Mouse (Mus musculus): ENCODE results near the gene Mgat4e. TPM values are rescaled to one million over a fixed set of nuclear protein-coding genes. Genes with fewer than 3 reads are reported as not detected.

Gene Mgat4e
- not detected for total RNA-seq (2021)
- long read RNA-seq, experiment 1: 0 reads
- long read RNA-seq, experiment 2: 0 reads

DNA sequence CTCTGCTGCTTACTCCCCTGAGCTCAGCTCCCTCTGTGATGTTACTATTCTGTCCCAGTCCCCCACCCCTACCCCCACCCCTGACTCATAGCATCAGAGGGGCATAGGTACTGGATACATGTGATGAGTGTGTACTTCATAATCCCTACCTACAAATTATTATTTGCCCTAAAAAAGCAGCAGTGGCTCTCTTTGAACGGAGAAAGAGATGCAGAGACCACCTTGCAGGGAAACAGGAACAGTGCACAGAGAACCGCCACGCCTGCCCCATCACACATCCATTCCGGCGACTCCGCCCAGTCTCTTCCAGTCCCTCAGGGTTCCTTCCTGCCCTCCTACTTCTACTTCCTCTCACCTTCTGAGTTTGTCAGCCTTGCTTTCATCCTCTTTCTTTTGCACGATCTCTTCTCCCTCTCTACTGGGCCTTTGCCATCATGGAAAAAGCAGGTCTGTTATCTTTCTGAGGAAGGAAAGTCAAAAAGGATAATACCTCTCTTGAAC, at the start of gene Mgat4e:
TSS of gene Mgat4e (minus strand) at position 51 of the 501 bp plus-strand sequence.
- intact Hi-C loops (cut with DNase I): no loop called here
- DNase-seq (ENCODE audit: extremely low spot score in 1 of 2, low spot score in 2 of 2): no peak
- no peak for TF ChIP-seq CTCF (IDR thresholded peaks at IDR 0.05)
- no peak within 1 kb of the TSS for H3K27ac ChIP-seq
- no peak within 1 kb of the TSS for H3K4me3 ChIP-seq

DNA sequence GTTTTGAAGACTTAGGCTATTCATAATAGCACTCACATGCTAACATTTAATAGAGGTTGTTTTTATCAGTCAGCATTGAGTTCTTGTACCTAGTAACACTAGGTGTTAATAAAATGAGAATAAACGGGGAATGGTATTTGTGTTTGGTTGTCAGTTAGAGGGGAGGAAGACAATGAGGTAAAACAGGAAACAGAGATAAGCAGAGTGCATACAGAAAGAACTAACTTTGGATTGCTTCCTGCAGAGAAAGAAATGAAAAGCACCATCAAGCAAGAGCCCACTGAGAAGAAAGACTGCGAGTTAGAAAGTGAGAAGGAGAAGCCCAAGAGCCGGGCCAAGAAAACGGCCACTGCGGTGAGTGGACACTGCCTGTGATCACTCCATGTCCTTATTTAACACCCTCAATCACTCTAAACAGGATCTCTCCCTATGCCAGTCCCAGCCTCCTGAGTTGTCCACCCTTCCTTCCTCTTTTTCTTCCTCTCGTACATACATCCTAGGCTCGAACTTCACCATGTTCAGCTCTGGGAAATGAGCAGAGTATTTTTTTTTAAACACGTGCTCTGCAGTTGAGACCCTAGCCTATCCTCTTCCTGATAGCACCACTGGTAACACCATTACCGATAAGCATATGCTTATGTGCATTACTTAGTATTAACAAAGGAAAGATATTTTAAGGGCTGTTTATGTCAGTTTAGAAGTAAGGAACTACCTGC, 48.0 kb upstream of the Mgat4e start:
- intact Hi-C loops (cut with DNase I): no loop called here
- Histone ChIP-seq H3K4me3 (no peak overlapping the region), H3K27ac (no peak overlapping the region)
- TF ChIP-seq CTCF (IDR thresholded peaks at IDR 0.05): no peak
- DNase-seq (ENCODE audit: extremely low spot score in 1 of 2, low spot score in 2 of 2): no peak

DNA sequence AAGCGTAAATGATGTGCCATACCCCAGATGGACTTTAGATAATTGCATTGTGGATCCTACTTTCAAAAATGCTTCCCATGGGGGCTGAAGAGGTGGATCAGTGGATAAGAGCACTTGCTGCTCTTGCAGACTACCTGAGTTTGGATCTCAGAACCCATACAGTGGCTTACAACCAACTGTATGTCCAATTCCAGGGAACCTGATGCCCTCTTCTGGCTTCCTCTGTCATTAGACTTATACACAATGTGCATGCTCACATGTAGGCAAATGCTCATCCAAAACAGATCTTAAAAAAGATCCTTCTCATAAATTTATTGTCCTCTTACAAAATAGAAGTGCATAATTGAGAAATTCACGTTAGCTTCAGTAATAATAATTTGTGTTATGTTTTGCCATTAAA, 42.3 kb upstream of the Mgat4e start:
- Histone ChIP-seq H3K27ac (no peak overlapping the region), H3K4me3 (no peak overlapping the region)
- no peak for DNase-seq (ENCODE audit: extremely low spot score in 1 of 2, low spot score in 2 of 2)
- intact Hi-C loops (cut with DNase I): loop anchor here (5.0 kb wide), 1 partner anchor 69 kb away; no protein-coding TSS in a partner anchor
- TF ChIP-seq CTCF (IDR thresholded peaks at IDR 0.05): peak; percentile 18; the same call in 1 of the 2 replicates

DNA sequence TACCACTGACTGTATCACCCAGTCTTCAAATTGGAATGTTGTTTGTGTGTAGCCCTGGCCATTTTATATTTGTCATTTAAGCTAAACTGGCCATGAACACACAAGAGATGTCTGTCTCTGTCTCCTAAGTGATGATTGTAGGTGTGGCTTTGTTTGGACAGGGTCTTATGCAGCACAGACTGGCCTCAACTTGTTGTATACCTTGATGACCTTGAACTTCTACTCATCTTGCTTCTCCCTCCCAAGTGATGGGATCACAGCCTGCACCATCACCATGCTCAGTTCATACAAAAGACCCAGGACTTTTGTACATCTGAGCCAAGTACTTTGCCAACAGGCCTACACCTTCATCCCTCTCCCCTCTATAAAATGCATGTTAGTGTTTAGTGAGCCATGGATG, 40.2 kb upstream of the Mgat4e start:
- no peak for DNase-seq (ENCODE audit: extremely low spot score in 1 of 2, low spot score in 2 of 2)
- intact Hi-C loops (cut with DNase I): loop anchor here (5.0 kb wide), 1 partner anchor 67 kb away; no protein-coding TSS in a partner anchor
- Histone ChIP-seq H3K27ac (no peak overlapping the region), H3K4me3 (no peak overlapping the region)
- no peak for TF ChIP-seq CTCF (IDR thresholded peaks at IDR 0.05)

DNA sequence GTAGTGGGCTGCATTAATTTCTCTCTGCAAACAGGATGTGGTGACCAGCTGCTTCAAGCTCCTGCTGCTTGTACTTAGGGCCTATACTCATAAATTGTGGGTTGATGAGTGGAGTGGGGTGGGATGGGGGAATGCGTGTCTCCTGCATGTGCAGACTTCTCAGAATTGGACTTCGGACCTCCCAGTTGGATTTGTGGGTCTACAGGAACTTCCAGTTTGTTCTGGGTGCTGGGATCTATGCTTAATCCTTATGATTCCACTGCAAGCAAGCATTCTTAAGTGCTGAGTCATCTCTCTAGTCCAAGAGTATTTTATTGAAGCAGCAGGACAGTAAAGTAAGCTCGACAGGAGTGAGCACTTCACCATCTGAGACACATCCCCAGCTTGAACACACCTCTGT, 34.1 kb upstream of the Mgat4e start:
- no peak for DNase-seq (ENCODE audit: extremely low spot score in 1 of 2, low spot score in 2 of 2)
- Histone ChIP-seq H3K4me3 (no peak overlapping the region), H3K27ac (no peak overlapping the region)
- TF ChIP-seq CTCF (IDR thresholded peaks at IDR 0.05): no peak
- intact Hi-C loops (cut with DNase I): no loop called here

DNA sequence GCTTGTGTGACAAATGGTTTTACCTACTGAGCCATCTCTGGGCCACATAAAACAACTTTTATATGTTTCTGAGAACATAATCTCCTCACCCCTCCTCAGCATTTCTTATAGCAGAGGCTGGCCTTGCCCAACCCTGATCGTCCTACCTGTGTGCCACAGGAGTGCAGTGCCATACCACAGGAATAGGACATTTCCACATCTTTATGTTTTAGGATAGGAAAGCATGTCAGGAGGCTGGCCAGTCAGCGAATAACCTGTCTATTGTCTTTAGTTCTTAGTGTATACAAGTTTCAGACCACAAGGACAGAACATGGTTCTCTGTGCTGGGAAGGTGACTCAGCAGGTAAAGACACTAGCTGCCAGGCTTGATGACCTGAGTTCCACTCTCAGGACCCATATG, 31.3 kb upstream of the Mgat4e start:
- DNase-seq (ENCODE audit: extremely low spot score in 1 of 2, low spot score in 2 of 2): no peak
- TF ChIP-seq CTCF (IDR thresholded peaks at IDR 0.05): no peak
- Histone ChIP-seq H3K4me3 (no peak overlapping the region), H3K27ac (no peak overlapping the region)
- intact Hi-C loops (cut with DNase I): no loop called here

DNA sequence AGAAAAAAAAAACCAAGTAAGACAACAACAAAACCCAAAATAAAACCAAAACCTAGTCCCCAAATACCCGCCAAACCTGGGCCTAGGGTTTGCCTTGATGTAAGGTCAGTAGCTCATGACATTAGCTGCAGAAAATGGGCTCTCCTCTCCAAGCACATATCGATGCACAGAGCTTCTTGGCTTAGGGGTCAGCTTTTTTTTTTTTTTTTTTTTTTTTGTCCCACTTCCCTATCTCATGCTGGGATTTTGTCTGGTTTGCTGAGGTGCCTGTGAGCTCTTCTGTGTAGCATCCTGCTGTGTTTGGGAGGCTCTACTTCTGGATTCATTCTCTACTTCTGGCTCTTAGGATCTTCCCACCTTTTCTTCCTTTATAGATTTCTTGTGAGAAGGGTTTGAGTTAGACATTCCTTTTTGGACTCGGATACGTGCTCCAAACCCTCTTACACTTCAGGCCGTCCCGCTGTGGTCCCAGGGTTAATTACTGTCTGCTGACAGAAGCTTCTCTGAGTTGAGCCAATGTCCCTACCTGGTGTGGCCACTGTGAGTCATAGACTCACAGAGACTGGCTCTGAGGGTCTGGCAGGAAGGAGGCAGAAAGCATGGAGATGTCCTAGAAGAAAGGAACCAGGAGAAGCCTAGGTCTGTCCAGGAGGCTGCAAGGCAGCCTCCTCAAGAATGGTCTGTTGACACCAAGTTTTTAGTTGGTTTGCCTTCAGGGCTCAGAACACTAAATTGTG, 28.1 kb upstream of the Mgat4e start:
- no peak for TF ChIP-seq CTCF (IDR thresholded peaks at IDR 0.05)
- no peak overlapping the region for H3K4me3 ChIP-seq
- no peak overlapping the region for H3K27ac ChIP-seq
- intact Hi-C loops (cut with DNase I): no loop called here
- no peak for DNase-seq (ENCODE audit: extremely low spot score in 1 of 2, low spot score in 2 of 2)

DNA sequence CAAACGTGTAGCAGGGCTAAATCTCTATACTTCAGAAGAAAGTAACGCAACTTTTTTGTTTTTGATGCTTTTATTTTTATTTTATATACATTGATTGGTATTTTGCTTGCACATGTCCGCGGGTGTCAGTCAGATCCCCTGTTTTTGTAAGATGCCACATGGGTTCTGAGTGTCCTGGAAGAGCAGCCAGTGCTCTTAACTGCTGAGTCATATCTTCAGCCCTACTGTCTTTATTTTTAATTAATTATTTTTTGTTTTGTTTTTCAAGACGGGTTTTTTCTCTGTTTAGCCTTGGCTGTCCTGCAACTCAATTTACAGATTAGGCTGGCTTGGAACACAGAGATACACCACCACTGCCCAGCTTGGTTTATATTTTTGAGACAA, 24.4 kb upstream of the Mgat4e start:
- DNase-seq (ENCODE audit: extremely low spot score in 1 of 2, low spot score in 2 of 2): no peak
- H3K27ac ChIP-seq: no peak overlapping the region
- intact Hi-C loops (cut with DNase I): no loop called here
- no peak overlapping the region for H3K4me3 ChIP-seq
- TF ChIP-seq CTCF (IDR thresholded peaks at IDR 0.05): no peak

DNA sequence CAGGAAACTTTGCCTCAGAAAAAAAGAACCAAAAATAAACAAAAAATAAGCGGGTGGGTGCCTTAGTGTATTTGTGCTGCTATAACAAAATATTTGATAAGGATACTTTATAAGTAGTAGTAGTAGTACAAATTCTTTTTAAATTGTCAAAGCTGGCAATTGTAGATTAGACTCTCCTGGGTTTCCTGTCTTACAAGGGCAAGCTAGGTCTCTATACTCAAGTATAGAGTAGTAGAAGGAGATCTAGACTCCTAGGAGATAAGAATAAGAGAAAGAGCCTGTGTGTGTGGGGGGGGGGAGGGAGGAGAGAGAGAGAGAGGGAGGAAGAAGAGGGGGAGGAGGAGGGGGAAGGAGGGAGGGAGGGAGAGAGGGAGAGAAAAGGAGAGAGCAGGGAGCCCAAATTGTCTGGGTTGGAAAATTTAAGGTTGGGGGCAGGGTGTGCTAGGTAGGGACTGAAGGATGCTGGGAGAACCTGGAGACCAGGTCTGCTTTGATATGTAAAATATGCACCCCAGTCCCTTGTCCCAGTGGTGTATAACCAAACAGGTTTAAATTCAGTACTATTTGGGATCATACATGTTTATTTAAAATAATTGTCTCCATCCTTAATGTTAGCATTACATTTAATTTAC, 23.9 kb upstream of the Mgat4e start:
- no peak overlapping the region for H3K27ac ChIP-seq
- TF ChIP-seq CTCF (IDR thresholded peaks at IDR 0.05): no peak
- intact Hi-C loops (cut with DNase I): no loop called here
- H3K4me3 ChIP-seq: no peak overlapping the region
- no peak for DNase-seq (ENCODE audit: extremely low spot score in 1 of 2, low spot score in 2 of 2)

DNA sequence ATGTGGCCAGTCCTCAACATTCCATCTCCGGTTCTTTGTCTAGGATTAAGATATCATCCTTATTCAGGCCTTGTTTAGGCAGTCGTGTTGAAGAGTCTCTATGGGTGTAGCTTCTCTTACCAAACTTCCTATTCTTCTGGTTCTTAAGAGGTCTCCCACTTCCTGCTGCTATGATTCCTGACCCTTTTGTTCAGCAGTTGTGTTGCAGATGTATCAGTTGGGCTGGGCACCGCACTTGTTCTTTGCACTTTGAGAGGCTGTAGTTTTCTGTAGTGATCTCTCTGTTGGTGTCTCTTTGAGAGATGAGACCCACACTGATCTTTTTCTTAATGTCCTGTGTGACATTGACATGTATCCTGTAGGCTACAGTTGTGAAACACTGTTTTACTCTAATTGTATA, 21.1 kb upstream of the Mgat4e start:
- no peak for TF ChIP-seq CTCF (IDR thresholded peaks at IDR 0.05)
- no peak overlapping the region for H3K4me3 ChIP-seq
- no peak for DNase-seq (ENCODE audit: extremely low spot score in 1 of 2, low spot score in 2 of 2)
- intact Hi-C loops (cut with DNase I): no loop called here
- no peak overlapping the region for H3K27ac ChIP-seq

DNA sequence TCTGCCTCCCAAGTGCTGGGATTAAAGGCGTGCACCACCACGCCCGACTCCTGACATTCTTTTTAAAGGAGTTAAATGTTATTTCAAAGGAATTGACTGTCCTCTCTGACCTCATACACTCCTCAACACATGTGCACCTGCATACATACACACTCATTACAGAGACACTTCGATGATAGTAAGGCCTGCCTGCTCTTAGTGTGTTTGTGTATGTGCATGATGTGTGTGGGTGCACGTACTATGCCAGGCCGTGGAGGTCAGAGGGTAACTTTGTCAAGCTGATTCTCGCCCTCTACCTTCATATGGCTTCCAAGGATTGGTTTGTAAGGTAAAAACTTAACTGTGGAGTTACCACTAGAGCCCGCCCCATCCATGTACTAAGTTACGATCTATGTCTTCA, 20.7 kb upstream of the Mgat4e start:
- Histone ChIP-seq H3K4me3 (no peak overlapping the region), H3K27ac (no peak overlapping the region)
- DNase-seq (ENCODE audit: extremely low spot score in 1 of 2, low spot score in 2 of 2): no peak
- intact Hi-C loops (cut with DNase I): no loop called here
- TF ChIP-seq CTCF (IDR thresholded peaks at IDR 0.05): no peak

DNA sequence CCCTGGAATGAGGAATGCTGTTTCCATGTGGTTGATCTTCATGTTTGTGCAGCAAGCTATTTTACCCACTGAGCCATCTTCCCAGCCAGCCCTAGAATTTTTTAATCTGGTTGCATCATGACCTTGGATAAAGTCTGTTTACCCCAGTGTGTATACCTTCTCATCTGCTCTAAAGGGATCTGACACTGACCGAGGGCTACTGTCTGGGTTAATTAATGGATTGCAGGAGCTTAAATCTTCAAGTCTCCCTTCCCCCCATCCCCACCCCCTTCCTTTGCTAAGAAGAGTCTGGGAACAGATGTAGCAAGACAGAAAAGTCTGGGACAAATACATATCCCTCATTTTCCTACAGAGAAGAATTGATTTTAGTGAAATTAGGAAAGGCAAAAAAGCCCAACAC, 18.0 kb upstream of the Mgat4e start:
- no peak for TF ChIP-seq CTCF (IDR thresholded peaks at IDR 0.05)
- Histone ChIP-seq H3K27ac (no peak overlapping the region), H3K4me3 (no peak overlapping the region)
- no peak for DNase-seq (ENCODE audit: extremely low spot score in 1 of 2, low spot score in 2 of 2)
- intact Hi-C loops (cut with DNase I): no loop called here
